Mouse (Mus musculus): ENCODE data around the gene Zfy1. TPM values are rescaled to one million over a fixed set of nuclear protein-coding genes. Genes with fewer than 3 reads are reported as not detected.
"Not testable (repeated sequence)": the region's sequence is repeated elsewhere in the genome, so short reads cannot be mapped to it uniquely, and the experiment has no call there.

Gene Zfy1
- not detected in 2 replicates for polyA plus RNA-seq (2014; fragmentation: Nextera tagmentation; extraction: Ambion mirVana)

DNA sequence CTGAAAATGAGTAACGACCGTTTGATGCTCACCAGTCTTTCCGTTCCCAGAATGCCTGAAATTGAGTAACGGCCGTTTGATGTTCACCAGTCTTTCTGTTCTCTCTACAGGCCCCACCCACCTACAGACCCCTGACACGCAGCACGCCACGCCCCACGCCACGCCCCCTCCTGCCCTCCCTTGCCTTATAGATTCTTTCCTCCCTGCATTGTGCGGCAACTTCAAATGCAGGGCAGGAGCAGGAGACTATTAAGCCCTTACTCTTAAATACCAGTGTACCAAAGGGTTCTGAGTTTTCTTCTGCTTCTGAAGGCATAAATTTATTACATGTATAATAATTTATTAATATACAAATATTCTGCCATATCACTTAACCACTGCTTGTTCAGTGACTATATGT lies at the start of gene Zfy1:
Gene Zfy1, minus strand, starts transcription at position 101 of the 400 bp plus-strand sequence.
- WGBS, result no CpG with 5 or more reads among the region's 11 CpGs
- not testable (repeated sequence) for H3K27me3 ChIP-seq (replicated peaks; ENCODE audit: control insufficient read depth, insufficient read depth, low read length); H3K9ac ChIP-seq (ENCODE audit: low read depth, low read length); H3K4me1 ChIP-seq (ENCODE audit: control insufficient read depth, insufficient read depth, low read length); DNase-seq (ENCODE audit: low spot score); ATAC-seq (ENCODE audit: low read depth); H3K4me2 ChIP-seq (ENCODE audit: low read depth, low read length); H3K4me3 ChIP-seq (ENCODE audit: low read depth, low read length); H3K27ac ChIP-seq (replicated peaks; ENCODE audit: low read depth, low read length); H3K9me3 ChIP-seq (ENCODE audit: control insufficient read depth, low read length); H3K36me3 ChIP-seq (ENCODE audit: control insufficient read depth, insufficient read depth, low read length)

DNA sequence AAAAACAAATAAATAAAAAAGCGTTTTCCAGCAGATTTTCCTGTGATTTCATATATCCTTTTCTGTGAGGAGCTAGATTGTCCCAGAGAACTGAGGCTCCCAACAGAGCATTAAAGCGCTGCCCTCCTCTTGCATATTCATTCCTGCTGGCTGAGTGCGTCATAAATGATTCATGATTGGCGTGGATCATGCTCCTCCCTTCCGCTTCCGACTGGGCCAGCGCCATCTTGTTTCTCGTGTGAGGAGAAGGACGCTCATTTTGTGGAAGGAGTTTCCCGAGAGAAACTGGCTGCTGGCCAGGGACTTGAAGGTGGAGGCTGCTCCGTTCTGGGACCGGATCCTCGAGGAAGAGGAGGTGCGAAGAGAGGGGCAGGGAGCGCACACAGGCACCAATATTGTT lies 21.2 kb upstream of the Zfy1 start, which contains the start of gene Uba1y:
Gene Uba1y, plus strand, starts transcription at position 254 of the 400 bp plus-strand sequence.
- Histone ChIP-seq H3K4me3 (ENCODE audit: low read depth, low read length) (no peak within 1 kb of the TSS), H3K9me3 (ENCODE audit: control insufficient read depth, low read length) (no peaks in the 10 kb centered on the region), H3K27ac (replicated peaks; ENCODE audit: low read depth, low read length) (no peak within 1 kb of the TSS), H3K4me1 (ENCODE audit: control insufficient read depth, insufficient read depth, low read length) (no peaks in the 10 kb centered on the region), H3K4me2 (ENCODE audit: low read depth, low read length) (no peak within 1 kb of the TSS), H3K36me3 (ENCODE audit: control insufficient read depth, insufficient read depth, low read length) (no peaks in the 10 kb centered on the region), H3K9ac (ENCODE audit: low read depth, low read length) (no peak within 1 kb of the TSS), H3K27me3 (replicated peaks; ENCODE audit: control insufficient read depth, insufficient read depth, low read length) (no peaks in the 10 kb centered on the region)
- no peak for DNase-seq (ENCODE audit: low spot score)
- 91% methylated on average over 11 of the region's 15 CpGs for WGBS
- ATAC-seq (ENCODE audit: low read depth), result no peak

DNA sequence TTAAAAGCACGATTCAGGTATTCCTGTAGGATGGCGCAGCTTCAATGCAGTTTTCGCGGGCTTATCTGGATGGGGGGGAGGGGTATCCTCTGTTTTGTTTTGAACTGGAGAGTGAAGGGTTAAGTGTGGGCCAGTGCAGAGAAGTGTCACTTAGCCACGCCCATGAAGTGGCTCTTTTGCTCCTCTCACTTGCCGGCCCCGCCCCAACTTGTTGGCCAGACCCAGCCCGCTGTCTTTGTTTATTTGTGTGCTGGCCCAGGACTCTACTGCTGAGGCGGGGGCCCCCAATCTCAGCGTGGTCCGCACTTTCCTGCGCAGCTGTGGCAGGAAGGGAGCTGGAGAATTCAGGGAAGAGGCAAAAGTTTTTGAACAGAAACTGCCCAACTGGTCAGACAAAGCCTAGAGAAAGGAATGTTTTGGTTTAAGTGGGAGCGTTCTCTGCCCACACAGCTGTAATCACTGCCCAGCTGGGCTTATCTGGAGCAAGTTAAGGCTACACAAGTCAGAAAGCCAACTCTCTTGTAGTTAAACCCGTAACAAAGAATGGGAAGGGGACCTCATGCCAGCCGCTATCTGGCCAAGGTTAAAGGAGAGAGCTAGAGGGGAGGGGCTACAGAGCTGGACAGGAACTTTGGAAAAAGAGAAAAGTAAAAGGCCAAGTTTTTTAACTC lies 11.9 kb upstream of the Zfy1 start:
- Histone ChIP-seq H3K27ac (replicated peaks; ENCODE audit: low read depth, low read length) (no peak overlapping the region), H3K9me3 (ENCODE audit: control insufficient read depth, low read length) (no peaks in the 10 kb centered on the region), H3K4me3 (ENCODE audit: low read depth, low read length) (peak overlapping the region; percentile 13; the same call in 1 of the 2 replicates), H3K4me1 (ENCODE audit: control insufficient read depth, insufficient read depth, low read length) (no peaks in the 10 kb centered on the region), H3K4me2 (ENCODE audit: low read depth, low read length) (peak overlapping the region; percentile 34), H3K27me3 (replicated peaks; ENCODE audit: control insufficient read depth, insufficient read depth, low read length) (no peaks in the 10 kb centered on the region), H3K9ac (ENCODE audit: low read depth, low read length) (no peak overlapping the region), H3K36me3 (ENCODE audit: control insufficient read depth, insufficient read depth, low read length) (no peaks in the 10 kb centered on the region)
- 0% methylated on average over 5 of the region's 15 CpGs for WGBS
- peak; percentile 47 for DNase-seq (ENCODE audit: low spot score)
- peak; percentile 53; the same call in 1 of the 2 replicates for ATAC-seq (ENCODE audit: low read depth)

Other genes starting within 250 kb of the Zfy1 start
- not detected in 2 replicates for gene Uba1y, start 21.2 kb upstream of the Zfy1 start, polyA plus RNA-seq (2014; fragmentation: Nextera tagmentation; extraction: Ambion mirVana)
- 18.6 and 21.2 TPM in 2 replicates for gene Kdm5d, start 100.4 kb upstream of the Zfy1 start, polyA plus RNA-seq (2014; fragmentation: Nextera tagmentation; extraction: Ambion mirVana)
- 51.6 and 63.3 TPM in 2 replicates for gene Eif2s3y, start 213.1 kb upstream of the Zfy1 start, polyA plus RNA-seq (2014; fragmentation: Nextera tagmentation; extraction: Ambion mirVana)